Mouse (Mus musculus) neural tube, embryonic 15.5 days (tissue): Measurements from ENCODE around the gene Cmtm7. TPM values are rescaled to one million over a fixed set of nuclear protein-coding genes. Genes with fewer than 3 reads are reported as not detected.

Experiments
- polyA plus RNA-seq: library from polyadenylated mRNA; unstranded; fragments of >200 nt; fragmentation: Nextera tagmentation; extraction: Ambion mirVana; gene quantifications from 2 replicates; pipeline ENCODE4 v1.2.1, GENCODE M21; 2015

Gene Cmtm7
- polyA plus RNA-seq, 1 experiment from 2014 or later = 13.0 TPM

Other genes starting within 250 kb of the Cmtm7 start
- 0.35 and 0.54 TPM in 2 replicates for gene Trim71, start 217.5 kb downstream of the Cmtm7 start, polyA plus RNA-seq
- gene Cnot10, start 141.7 kb downstream of the Cmtm7 start, polyA plus RNA-seq = 54.2 and 57.8 TPM in 2 replicates
- 124 and 140 TPM in 2 replicates for gene Dync1li1, start 93.1 kb downstream of the Cmtm7 start, polyA plus RNA-seq
- gene Cmtm6, start 50.7 kb downstream of the Cmtm7 start, polyA plus RNA-seq = 17.9 and 29.2 TPM in 2 replicates
- gene Cmtm8, start 62.3 kb upstream of the Cmtm7 start, polyA plus RNA-seq = 10.9 and 13.4 TPM in 2 replicates
- 39.8 and 40.8 TPM in 2 replicates for gene Gpd1l, start 152.1 kb upstream of the Cmtm7 start, polyA plus RNA-seq
- 3.1 and 8.1 TPM in 2 replicates for gene Osbpl10, start 196.7 kb upstream of the Cmtm7 start, polyA plus RNA-seq
- gene Rps27rt, start 200.9 kb upstream of the Cmtm7 start, polyA plus RNA-seq = 186 and 258 TPM in 2 replicates